Mouse (Mus musculus): ENCODE data around the gene Camk2n1. TPM values are rescaled to one million over a fixed set of nuclear protein-coding genes. Genes with fewer than 3 reads are reported as not detected.

Camk2n1 gene
- polyA plus RNA-seq, 1 experiment from 2014 or later = 2.9 TPM

DNA sequence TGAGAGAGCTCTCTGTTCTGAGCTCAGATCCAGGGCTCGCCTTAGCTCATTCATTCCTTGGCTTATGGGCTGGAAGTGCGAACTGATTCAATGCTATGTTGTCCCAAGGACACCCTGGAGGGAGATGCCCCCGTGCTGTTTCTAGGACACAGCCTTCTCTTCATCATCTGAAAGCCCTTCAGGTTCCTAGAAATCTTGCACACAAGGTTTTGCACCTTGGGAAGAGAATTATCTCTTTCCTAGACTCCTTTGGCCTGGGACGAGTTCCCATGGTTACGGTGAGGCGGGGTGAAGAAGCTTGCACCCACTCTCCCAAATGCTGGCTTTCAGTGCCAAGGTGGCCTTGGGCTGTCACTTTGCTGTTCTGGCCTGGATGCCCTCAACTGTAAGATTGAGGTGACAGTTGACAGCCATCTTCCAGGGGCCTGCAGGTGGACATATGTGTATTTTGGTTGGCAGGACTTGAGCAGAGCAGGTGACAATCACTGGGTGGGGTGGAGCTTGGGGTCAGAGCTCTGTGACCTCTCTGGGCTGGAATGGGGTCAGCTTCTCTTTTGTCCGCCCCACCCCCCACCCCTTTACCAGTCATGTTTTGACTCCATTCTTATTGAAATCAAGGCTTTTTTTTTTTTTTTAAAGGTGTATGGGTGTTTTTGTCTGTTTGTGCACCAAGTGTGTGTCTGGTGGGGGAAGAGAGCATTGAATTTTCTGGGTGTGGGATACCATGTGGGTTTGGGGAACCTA is 5.1 kb upstream of the Camk2n1 start:
- Histone ChIP-seq H3K4me2 (no peak overlapping the region), H3K4me3 (no peak overlapping the region), H3K27me3 (peaks cover 18% of the 10 kb centered on the region; the same call in 1 of the 2 replicates), H3K9me3 (no peaks in the 10 kb centered on the region), H3K4me1 (peaks cover 11% of the 10 kb centered on the region), H3K27ac (no peak overlapping the region), H3K9ac (no peak overlapping the region), H3K36me3 (no peaks in the 10 kb centered on the region)
- ATAC-seq (ENCODE audit: borderline replicate concordance, extremely low read depth, low FRiP score, low TSS enrichment) = no peak
- 55% methylated on average over 7 of the region's 7 CpGs for WGBS

DNA sequence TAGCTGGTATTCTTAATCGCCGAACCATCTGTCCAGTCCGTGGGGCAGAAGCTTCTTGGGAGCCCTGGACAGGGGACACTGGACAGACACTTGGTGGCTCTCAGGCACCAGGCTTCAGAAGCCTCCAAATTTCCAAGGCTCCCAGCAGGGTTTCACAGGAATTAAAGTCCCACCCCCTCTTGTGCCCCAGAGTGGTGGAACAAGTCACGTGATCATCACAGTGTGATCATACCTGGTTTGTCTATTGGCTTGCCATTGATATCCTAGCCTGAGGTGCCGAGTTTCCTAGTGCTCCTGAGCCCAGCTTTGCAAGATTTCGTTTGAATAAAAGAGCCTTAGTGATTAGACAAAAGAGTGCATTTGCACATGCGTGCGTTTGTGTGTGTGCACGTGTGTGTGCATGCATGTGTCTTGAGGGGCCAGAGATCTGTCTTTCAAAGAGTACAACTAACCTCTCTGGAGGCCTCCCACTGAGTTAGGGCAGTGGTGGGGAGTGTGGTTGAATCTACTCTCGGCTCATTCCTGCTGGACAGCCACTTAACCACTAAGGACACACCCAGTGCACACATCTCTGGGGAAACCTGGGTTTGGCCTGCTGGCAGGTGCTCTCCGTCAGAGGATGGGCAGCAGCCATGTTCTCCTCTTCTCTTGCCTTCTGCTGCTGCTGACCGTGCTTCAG is 4.3 kb upstream of the Camk2n1 start:
- no peaks in the 10 kb centered on the region for H3K9me3 ChIP-seq
- WGBS = 52% methylated on average over 12 of the region's 12 CpGs
- no peak overlapping the region for H3K4me2 ChIP-seq
- no peak overlapping the region for H3K4me3 ChIP-seq
- peaks cover 11% of the 10 kb centered on the region for H3K4me1 ChIP-seq
- H3K36me3 ChIP-seq = no peaks in the 10 kb centered on the region
- no peak overlapping the region for H3K9ac ChIP-seq
- no peak overlapping the region for H3K27ac ChIP-seq
- peaks cover 18% of the 10 kb centered on the region; the same call in 1 of the 2 replicates for H3K27me3 ChIP-seq
- no peak for ATAC-seq (ENCODE audit: borderline replicate concordance, extremely low read depth, low FRiP score, low TSS enrichment)

DNA sequence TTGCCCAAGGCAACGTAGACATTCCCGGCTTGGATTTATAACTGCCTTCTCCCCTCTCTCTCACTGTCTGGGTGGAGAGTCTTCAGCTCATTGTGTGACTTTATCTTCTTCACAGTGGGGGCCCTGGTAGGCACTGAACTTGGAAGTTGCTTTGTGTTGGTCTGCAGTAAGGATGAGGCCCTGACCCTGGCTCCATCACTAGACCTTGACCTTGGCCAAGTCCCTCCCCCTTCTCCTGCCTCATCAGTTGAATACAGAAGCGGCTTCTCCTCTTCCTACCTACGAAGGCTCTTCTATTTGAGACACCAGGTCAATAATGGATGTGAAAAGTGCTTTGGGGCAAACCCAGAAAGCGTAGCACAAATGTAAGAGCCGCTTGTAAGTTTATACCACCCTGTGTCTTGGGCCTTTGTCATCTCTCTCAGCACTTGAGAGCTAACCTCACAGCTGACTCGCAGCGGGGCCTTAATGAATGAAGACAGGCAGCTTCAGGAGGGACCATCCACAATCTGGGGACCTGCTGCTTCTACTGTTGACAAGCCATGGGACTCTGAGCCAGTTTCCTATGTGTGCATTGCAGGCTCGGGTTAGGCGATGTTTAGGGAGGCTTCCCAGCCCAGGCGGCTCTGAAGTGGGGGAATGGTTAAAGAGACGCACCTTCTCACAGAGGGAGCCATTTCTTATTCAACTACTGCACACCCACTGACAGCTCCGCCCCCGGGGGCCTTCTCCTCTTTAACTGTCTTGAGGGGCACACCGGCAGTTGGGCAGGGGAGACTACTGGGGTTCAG is 1.6 kb upstream of the Camk2n1 start:
- H3K4me1 ChIP-seq = peaks cover 34% of the 10 kb centered on the region
- no peak for ATAC-seq (ENCODE audit: borderline replicate concordance, extremely low read depth, low FRiP score, low TSS enrichment)
- no peak overlapping the region for H3K4me3 ChIP-seq
- H3K36me3 ChIP-seq = no peaks in the 10 kb centered on the region
- H3K9me3 ChIP-seq = no peaks in the 10 kb centered on the region
- H3K4me2 ChIP-seq = no peak overlapping the region
- H3K27me3 ChIP-seq = peaks cover 18% of the 10 kb centered on the region; the same call in 1 of the 2 replicates
- WGBS = 42% methylated on average over 15 of the region's 15 CpGs
- H3K9ac ChIP-seq = no peak overlapping the region
- no peak overlapping the region for H3K27ac ChIP-seq

DNA sequence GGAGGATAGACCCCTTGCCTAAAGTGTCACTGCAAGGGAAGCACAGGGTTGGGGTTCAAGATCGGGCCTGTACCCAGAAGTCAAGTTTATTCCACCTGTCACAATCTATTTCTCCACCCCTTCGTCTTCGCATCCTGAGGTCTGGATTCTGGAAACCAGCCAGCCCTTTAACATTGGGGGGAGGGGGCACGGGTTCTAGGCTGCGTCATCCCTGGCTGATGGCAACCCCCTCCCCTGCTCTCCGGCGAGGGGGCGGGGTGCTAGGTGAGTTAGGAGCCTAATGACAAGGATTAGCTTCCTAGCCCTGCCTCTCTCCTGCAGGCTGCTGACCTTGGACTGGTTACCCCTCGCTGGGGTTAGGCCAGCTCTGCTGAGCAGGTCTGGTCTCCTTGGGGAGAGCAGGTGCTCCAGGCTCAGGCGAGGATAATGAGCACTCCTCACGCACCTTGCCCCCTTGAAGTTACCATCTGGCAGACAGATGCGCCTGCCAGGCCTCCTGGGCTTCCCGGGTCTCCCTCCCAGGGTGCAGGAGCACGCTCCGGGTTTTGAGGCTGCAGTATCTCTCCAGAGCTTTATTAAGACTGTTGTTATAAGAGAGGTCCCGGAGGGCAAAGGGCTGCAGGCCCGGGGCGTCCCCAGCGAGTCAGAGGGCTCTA is 889 bp upstream of the Camk2n1 start:
- Histone ChIP-seq H3K4me2 (peak overlapping the region; percentile 94), H3K9ac (peak overlapping the region; percentile 83; the same call in 1 of the 2 replicates), H3K4me1 (peaks cover 40% of the 10 kb centered on the region), H3K4me3 (peak overlapping the region; percentile 84), H3K9me3 (no peaks in the 10 kb centered on the region), H3K27ac (peak overlapping the region; percentile 86; the same call in 1 of the 2 replicates), H3K27me3 (peaks cover 18% of the 10 kb centered on the region; the same call in 1 of the 2 replicates), H3K36me3 (no peaks in the 10 kb centered on the region)
- ATAC-seq (ENCODE audit: borderline replicate concordance, extremely low read depth, low FRiP score, low TSS enrichment) = no peak
- 8% methylated on average over 19 of the region's 19 CpGs for WGBS

DNA sequence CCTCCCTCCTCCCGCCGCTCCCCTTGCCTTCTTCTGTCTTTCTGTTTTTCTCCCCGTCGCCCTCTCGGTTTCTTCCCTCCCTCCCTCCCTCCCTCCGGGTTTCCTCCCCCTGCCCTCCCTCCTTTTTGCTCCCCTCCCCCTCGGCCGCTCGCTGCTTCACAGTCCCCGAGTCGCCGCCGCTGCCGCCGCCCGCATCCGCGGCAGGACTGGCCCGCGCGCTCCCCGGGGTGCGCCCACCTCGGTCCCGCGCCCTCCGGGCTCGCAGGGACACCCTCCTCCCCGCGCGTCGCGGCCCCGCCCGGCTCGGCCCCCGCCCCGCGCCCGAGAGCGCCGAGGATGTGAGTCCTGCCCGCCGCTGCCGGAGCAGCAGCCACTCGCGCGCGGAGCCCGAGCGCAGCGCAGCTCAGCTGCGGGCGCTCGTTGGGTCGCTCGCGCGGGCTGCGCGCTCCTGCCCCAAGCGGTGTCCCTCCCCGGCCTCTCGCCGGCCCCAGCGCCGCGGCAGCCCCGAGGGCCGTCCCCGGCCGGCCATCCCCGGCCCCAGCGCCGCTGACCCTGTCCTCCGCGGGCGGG is 542 bp downstream of the Camk2n1 start:
- peaks cover 18% of the 10 kb centered on the region; the same call in 1 of the 2 replicates for H3K27me3 ChIP-seq
- H3K36me3 ChIP-seq = no peaks in the 10 kb centered on the region
- under 1% methylated on average over 66 of the region's 78 CpGs for WGBS
- H3K4me1 ChIP-seq = peaks cover 40% of the 10 kb centered on the region
- H3K9ac ChIP-seq = peak overlapping the region; percentile 83
- peak overlapping the region; percentile 86 for H3K27ac ChIP-seq
- ATAC-seq (ENCODE audit: borderline replicate concordance, extremely low read depth, low FRiP score, low TSS enrichment) = peak; percentile 39; the same call in 1 of the 2 replicates
- no peaks in the 10 kb centered on the region for H3K9me3 ChIP-seq
- peak overlapping the region; percentile 94 for H3K4me2 ChIP-seq
- peak overlapping the region; percentile 84 for H3K4me3 ChIP-seq

DNA sequence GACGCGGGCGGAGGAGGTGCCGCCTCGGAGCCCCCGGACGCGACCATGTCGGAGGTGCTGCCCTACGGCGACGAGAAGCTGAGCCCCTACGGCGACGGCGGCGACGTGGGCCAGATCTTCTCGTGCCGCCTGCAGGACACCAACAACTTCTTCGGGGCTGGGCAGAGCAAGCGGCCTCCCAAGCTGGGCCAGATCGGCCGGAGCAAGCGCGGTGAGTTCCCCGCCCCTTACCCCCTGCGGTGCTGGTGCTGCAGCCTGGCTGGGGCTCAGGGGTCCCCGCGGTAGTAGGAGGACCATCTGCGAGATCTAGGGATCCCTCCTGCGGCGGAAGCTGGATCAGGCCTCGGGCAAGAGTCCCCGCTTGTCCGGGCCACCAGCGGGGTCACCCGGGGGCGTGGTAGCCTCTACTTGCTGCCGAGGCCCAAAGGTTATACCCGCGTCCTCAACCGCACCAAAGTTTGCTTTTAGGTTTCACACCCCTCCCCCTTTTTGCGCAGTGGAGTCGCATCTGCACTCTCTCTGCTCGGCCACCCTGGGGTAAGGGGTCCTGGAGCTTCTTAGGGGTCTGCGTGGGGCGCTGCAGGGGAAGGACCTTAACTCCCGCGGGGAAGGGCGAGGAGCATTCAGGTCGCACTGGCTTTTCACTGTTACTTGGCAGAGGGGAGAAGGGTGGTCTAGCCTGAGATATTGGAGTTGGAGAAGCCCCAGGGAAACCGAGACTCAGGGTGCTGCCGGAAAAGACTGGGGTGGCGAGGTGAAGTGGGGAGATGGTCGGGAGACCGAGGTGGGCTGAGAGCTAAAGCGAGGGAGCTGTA is 1.2 kb downstream of the Camk2n1 start:
- Histone ChIP-seq H3K27ac (peak overlapping the region; percentile 86), H3K9ac (peak overlapping the region; percentile 83), H3K4me3 (peak overlapping the region; percentile 84), H3K4me1 (peaks cover 40% of the 10 kb centered on the region), H3K27me3 (peaks cover 18% of the 10 kb centered on the region; the same call in 1 of the 2 replicates), H3K4me2 (peak overlapping the region; percentile 94), H3K9me3 (no peaks in the 10 kb centered on the region), H3K36me3 (no peaks in the 10 kb centered on the region)
- under 1% methylated on average over 58 of the region's 58 CpGs for WGBS
- ATAC-seq (ENCODE audit: borderline replicate concordance, extremely low read depth, low FRiP score, low TSS enrichment) = peak; percentile 4; the same call in 1 of the 2 replicates

DNA sequence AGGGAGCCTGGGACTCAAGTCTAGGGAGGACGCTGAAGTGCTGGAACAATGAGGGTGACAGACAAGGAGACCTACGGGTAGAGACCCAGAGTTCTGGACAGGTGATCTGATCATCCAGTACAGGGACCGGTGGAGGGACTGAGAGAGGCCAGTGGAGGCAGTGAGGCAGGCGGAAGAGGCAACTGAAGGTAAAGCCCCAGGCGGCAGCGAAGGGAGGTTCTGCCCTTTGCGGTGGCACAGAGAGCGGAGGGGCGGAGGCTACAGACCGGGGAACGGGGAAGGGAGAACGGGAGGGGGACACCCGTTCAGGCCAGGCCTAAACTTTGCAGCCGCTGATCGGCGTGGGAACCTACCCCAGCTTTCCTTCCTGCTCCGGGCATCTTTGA is 1.8 kb downstream of the Camk2n1 start:
- Histone ChIP-seq H3K9ac (peak overlapping the region; percentile 83), H3K4me3 (peak overlapping the region; percentile 84), H3K27ac (0 out of 2 replicates have a peak overlapping the region, but pooled peaks have one; percentile 21), H3K4me1 (peaks cover 40% of the 10 kb centered on the region), H3K36me3 (no peaks in the 10 kb centered on the region), H3K4me2 (peak overlapping the region; percentile 94), H3K9me3 (no peaks in the 10 kb centered on the region), H3K27me3 (peaks cover 18% of the 10 kb centered on the region; the same call in 1 of the 2 replicates)
- WGBS = under 1% methylated on average over 17 of the region's 17 CpGs
- ATAC-seq (ENCODE audit: borderline replicate concordance, extremely low read depth, low FRiP score, low TSS enrichment) = no peak

DNA sequence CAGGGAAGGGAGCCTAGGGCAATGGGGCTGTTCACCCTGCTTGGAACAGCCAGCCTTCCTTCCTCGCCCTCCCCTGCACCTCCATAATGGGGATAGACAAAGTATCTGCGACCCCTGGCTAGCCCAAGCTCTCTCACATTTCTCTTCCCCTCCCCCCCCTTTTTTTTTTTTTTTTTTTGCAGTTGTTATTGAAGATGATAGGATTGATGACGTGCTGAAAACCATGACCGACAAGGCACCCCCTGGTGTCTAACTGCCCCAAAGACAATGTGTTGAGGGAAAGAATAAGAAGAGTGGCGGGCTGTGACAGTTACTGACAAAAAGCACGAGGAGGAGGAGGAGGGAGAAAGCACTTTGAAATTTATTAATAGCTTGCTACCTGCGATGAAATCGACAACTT is 2.4 kb downstream of the Camk2n1 start:
- no peaks in the 10 kb centered on the region for H3K36me3 ChIP-seq
- 11% methylated on average over 7 of the region's 8 CpGs for WGBS
- no peak for ATAC-seq (ENCODE audit: borderline replicate concordance, extremely low read depth, low FRiP score, low TSS enrichment)
- H3K9ac ChIP-seq = peak overlapping the region; percentile 83
- H3K9me3 ChIP-seq = no peaks in the 10 kb centered on the region
- H3K27ac ChIP-seq = no peak overlapping the region
- peak overlapping the region; percentile 94 for H3K4me2 ChIP-seq
- H3K4me1 ChIP-seq = peaks cover 40% of the 10 kb centered on the region
- H3K27me3 ChIP-seq = peaks cover 18% of the 10 kb centered on the region; the same call in 1 of the 2 replicates
- peak overlapping the region; percentile 84 for H3K4me3 ChIP-seq

DNA sequence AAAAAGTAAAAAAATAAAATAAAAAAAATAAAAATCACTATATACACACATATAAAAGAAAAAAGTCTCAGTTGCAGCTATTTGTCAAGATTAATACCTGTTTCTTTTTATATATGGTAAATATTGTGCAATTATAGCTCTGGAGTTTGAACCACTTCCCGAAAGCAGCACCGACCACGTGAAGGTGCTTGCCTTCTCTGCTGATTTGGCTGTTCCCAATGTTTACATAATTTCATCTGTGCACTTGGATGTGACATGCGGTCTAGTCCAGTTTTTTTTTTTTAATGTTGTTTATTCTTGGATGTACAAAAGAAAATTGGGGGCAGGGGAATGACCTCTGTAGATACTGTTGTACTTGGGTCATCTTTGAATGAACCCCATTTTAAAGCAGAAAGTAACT is 3.0 kb downstream of the Camk2n1 start:
- peaks cover 40% of the 10 kb centered on the region for H3K4me1 ChIP-seq
- peaks cover 18% of the 10 kb centered on the region; the same call in 1 of the 2 replicates for H3K27me3 ChIP-seq
- no peak for ATAC-seq (ENCODE audit: borderline replicate concordance, extremely low read depth, low FRiP score, low TSS enrichment)
- no peaks in the 10 kb centered on the region for H3K36me3 ChIP-seq
- H3K4me3 ChIP-seq = no peak overlapping the region
- H3K9ac ChIP-seq = no peak overlapping the region
- H3K27ac ChIP-seq = no peak overlapping the region
- WGBS = 24% methylated on average over 4 of the region's 4 CpGs
- H3K9me3 ChIP-seq = no peaks in the 10 kb centered on the region
- no peak overlapping the region for H3K4me2 ChIP-seq

DNA sequence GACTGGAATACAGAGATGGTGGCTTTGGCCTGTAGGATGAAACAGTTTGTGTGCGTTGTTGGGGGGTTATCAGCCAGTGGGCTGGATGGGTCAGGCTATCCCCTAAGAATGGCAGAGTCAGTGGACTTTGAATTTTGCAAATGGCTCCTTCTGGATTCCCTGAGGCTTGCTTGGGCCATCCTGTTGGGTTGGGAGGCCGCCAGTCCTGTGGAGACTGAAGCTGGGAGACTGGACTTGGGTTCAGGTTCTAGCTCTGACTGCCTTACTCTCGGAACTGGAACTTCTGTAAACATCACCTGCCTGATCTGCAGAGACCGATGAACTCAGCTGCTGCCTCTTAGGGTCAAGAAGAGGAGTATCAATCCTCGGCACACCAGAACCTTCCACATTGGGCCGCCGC is 4.1 kb downstream of the Camk2n1 start:
- no peak overlapping the region for H3K27ac ChIP-seq
- no peak overlapping the region for H3K4me3 ChIP-seq
- no peak overlapping the region for H3K4me2 ChIP-seq
- no peaks in the 10 kb centered on the region for H3K36me3 ChIP-seq
- no peak overlapping the region for H3K9ac ChIP-seq
- peaks cover 12% of the 10 kb centered on the region; the same call in 1 of the 2 replicates for H3K27me3 ChIP-seq
- WGBS = 75% methylated on average over 7 of the region's 7 CpGs
- peaks cover 47% of the 10 kb centered on the region for H3K4me1 ChIP-seq
- no peak for ATAC-seq (ENCODE audit: borderline replicate concordance, extremely low read depth, low FRiP score, low TSS enrichment)
- no peaks in the 10 kb centered on the region for H3K9me3 ChIP-seq

All from lung, embryonic 15.5 days (tissue).